Mouse (Mus musculus): ENCODE results near the gene Zfp146. TPM values are rescaled to one million over a fixed set of nuclear protein-coding genes. Genes with fewer than 3 reads are reported as not detected.
A peak's percentile ranks its signal among the peaks of the same experiment; 100 is the strongest.

The Zfp146 gene
- polyA plus RNA-seq, 1 experiment: 15.8 TPM

DNA sequence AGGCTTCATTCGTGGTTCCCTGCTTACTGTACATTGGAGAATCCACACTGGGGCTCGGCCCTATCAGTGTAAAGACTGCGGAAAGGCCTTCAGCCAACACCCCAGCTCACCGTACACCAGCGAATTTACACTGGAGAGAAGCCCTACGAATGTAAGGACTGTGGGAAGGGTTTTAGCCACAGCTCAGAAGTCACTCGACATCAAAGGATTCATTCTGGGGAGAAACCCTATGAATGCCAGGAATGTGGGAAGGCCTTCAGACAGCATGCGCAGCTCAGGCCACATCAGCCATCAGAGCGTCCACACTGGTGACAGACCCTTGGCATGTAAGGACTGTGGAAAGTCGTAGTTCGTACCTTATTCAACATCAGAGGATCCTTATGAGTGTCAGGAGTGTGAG lies 8.7 kb upstream of the Zfp146 start:
- TF ChIP-seq FOSL1 (IDR thresholded peaks at IDR 0.05; ENCODE audit: insufficient read depth, low read length, poor library complexity, severe bottlenecking) (no peak), MYOG (IDR thresholded peaks at IDR 0.05; ENCODE audit: control insufficient read depth, extremely low read depth, insufficient read length) (no peak), MAX (IDR thresholded peaks at IDR 0.05) (no peak)
- Histone ChIP-seq H3ac (ENCODE audit: control insufficient read depth, insufficient read length, low read depth) (no peak overlapping the region), H3K27me3 (ENCODE audit: control insufficient read depth, insufficient read depth, insufficient read length) (no peaks in the 10 kb centered on the region), H3K36me3 (ENCODE audit: control insufficient read depth, insufficient read depth) (peaks cover 7% of the 10 kb centered on the region), H3K79me2 (ENCODE audit: control insufficient read depth, insufficient read depth) (no peaks in the 10 kb centered on the region), H3K79me3 (ENCODE audit: low read depth) (no peaks in the 10 kb centered on the region), H3K4me3 (ENCODE audit: insufficient read depth, poor library complexity, severe bottlenecking) (no peak overlapping the region)

DNA sequence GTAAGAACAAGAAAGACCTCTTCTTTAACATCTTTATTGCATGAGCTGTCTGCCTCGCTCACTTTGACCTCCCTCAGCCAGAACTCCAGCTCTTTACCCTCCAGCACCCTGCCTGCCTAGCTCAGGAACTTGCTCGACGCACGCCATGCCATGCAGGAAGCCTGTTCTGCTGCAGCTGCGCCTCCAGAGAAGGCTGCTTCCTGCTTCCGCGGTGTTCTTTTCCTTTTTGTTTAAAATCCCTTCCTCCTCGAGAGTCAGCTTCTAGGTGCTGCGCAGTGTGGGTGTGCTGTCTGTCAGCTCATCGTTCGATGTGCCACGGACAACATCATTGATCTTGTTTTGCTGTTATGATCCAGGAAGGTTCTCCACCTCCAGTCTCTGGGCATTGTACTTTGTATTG lies 6.9 kb upstream of the Zfp146 start:
- Histone ChIP-seq H3K79me2 (ENCODE audit: control insufficient read depth, insufficient read depth) (no peaks in the 10 kb centered on the region), H3K4me3 (ENCODE audit: insufficient read depth, poor library complexity, severe bottlenecking) (no peak overlapping the region)
- TF ChIP-seq USF1 (IDR thresholded peaks at IDR 0.05; ENCODE audit: low read depth) (no peak), CTCF (IDR thresholded peaks at IDR 0.05; ENCODE audit: control insufficient read depth, insufficient read depth, insufficient read length) (no peak), MYOG (IDR thresholded peaks at IDR 0.05; ENCODE audit: control insufficient read depth, extremely low read depth, insufficient read length) (no peak)

DNA sequence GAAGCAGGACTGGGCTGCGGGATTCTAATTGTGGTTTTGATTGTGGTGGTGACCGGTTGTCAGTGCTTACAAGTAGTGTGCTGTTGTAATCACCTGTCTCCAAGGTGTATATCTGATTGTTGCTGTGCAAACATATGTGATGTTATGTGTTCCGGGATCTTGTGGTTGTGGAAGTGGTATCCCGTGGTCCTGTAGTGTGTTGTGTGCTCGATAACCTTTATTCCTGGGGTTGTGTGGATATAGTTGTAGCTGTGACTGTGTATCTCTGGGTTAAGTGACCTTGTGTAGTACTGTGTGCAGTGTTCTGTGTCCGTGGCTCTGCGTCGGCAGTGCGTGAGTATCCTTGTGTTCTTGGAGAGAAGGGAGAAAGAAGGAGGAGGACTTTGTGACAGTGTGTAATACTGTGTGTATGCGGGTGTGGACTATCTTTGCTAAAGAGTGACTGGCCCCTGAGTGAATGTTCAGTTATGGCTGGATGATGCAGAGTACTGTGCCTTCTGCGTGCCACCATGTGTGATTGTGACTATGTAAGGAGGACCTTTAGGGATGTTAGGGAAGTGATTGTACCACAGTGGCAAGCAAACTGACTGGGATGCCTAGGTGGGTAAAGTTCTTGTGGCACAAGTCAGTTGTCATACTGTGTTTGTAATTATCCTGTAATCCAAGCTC lies 867 bp upstream of the Zfp146 start:
- H3ac ChIP-seq (ENCODE audit: control insufficient read depth, insufficient read length, low read depth): peak overlapping the region; percentile 49
- H3K27me3 ChIP-seq (ENCODE audit: control insufficient read depth, insufficient read depth, insufficient read length): no peaks in the 10 kb centered on the region
- H3K4me3 ChIP-seq (ENCODE audit: insufficient read depth, poor library complexity, severe bottlenecking): peak overlapping the region; percentile 81

More for the DNA sequence above, 6.9 kb upstream of the Zfp146 start:
- H3K79me3 ChIP-seq (ENCODE audit: low read depth): no peaks in the 10 kb centered on the region
- H3K27me3 ChIP-seq (ENCODE audit: control insufficient read depth, insufficient read depth, insufficient read length): no peaks in the 10 kb centered on the region
- peaks cover 7% of the 10 kb centered on the region for H3K36me3 ChIP-seq (ENCODE audit: control insufficient read depth, insufficient read depth)
- H3ac ChIP-seq (ENCODE audit: control insufficient read depth, insufficient read length, low read depth): no peak overlapping the region

DNA sequence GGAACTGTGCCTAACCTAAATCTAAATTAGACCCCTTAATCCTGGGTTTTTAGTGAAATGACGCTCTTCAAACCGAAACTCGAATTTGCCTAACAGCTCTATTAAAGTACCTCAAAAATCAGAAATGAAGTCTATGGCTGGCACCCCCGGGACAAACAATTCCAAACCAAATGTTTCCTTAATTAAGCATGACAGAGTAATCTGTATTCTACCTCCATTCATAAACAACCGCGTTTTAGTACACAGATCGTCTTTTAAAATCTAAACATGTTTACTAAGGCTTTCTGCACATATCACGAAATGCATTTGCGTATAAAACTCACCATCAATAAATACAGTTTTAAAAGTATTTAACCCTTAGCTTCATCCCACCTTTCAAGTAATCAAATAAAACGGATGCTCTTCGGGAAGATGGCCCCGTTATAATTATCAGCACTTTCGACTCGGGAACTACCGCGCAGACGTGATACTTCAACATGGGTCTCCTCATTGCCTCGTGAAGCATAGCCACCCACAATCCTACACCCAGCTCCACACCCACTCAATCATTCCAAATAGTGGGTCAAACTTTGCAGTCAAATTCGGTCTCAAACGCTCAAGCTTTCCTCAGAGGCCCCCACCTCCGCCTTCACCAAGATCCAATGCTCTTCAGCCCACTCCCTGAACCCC lies 502 bp downstream of the Zfp146 start:
- Histone ChIP-seq H3K36me3 (ENCODE audit: control insufficient read depth, insufficient read depth) (peaks cover 32% of the 10 kb centered on the region), H3K79me2 (ENCODE audit: control insufficient read depth, insufficient read depth) (peaks cover 56% of the 10 kb centered on the region), H3ac (ENCODE audit: control insufficient read depth, insufficient read length, low read depth) (peak overlapping the region; percentile 79), H3K4me3 (ENCODE audit: insufficient read depth, poor library complexity, severe bottlenecking) (peak overlapping the region; percentile 81), H3K27me3 (ENCODE audit: control insufficient read depth, insufficient read depth, insufficient read length) (no peaks in the 10 kb centered on the region), H3K79me3 (ENCODE audit: low read depth) (peaks cover 54% of the 10 kb centered on the region)
- TF ChIP-seq FOSL1 (IDR thresholded peaks at IDR 0.05; ENCODE audit: insufficient read depth, low read length, poor library complexity, severe bottlenecking) (no peak), CTCF (IDR thresholded peaks at IDR 0.05; ENCODE audit: control insufficient read depth, insufficient read depth, insufficient read length) (no peak), CEBPB (IDR thresholded peaks at IDR 0.05; ENCODE audit: low read depth) (no peak), MYOD1 (IDR thresholded peaks at IDR 0.05; ENCODE audit: control insufficient read depth, insufficient read length, low read depth) (no peak), MYOG (IDR thresholded peaks at IDR 0.05; ENCODE audit: control insufficient read depth, extremely low read depth, insufficient read length) (no peak), MAX (IDR thresholded peaks at IDR 0.05) (no peak)

More for the DNA sequence above, 867 bp upstream of the Zfp146 start:
- Histone ChIP-seq H3K36me3 (ENCODE audit: control insufficient read depth, insufficient read depth) (peaks cover 23% of the 10 kb centered on the region), H3K79me3 (ENCODE audit: low read depth) (peaks cover 41% of the 10 kb centered on the region), H3K79me2 (ENCODE audit: control insufficient read depth, insufficient read depth) (peaks cover 42% of the 10 kb centered on the region)
- TF ChIP-seq FOSL1 (IDR thresholded peaks at IDR 0.05; ENCODE audit: insufficient read depth, low read length, poor library complexity, severe bottlenecking) (no peak), MAX (IDR thresholded peaks at IDR 0.05) (no peak), MYOD1 (IDR thresholded peaks at IDR 0.05; ENCODE audit: control insufficient read depth, insufficient read length, low read depth) (no peak), USF1 (IDR thresholded peaks at IDR 0.05; ENCODE audit: low read depth) (no peak), CTCF (IDR thresholded peaks at IDR 0.05; ENCODE audit: control insufficient read depth, insufficient read depth, insufficient read length) (no peak), MYOG (IDR thresholded peaks at IDR 0.05; ENCODE audit: control insufficient read depth, extremely low read depth, insufficient read length) (no peak), CEBPB (IDR thresholded peaks at IDR 0.05; ENCODE audit: low read depth) (no peak)

DNA sequence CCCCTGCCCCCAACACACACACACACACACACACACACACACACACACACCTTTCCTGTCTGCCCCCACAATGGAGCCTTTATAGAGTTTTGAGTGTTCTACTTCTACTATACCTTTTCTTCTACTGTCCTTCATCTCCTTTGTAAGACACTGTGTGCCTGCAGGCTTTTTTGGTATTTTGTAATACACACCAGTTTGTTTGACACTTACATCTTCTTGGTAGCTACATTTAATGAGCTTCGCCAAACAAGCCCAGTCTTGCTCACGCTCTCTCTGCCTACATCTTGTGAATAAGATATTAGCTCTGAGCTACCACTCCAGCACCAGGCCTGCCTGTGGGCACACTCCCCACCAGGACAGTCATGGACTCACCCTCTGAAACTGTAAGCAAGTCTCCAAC lies 4.8 kb downstream of the Zfp146 start:
- peaks cover 92% of the 10 kb centered on the region for H3K79me3 ChIP-seq (ENCODE audit: low read depth)
- H3K4me3 ChIP-seq (ENCODE audit: insufficient read depth, poor library complexity, severe bottlenecking): no peak overlapping the region
- no peaks in the 10 kb centered on the region for H3K27me3 ChIP-seq (ENCODE audit: control insufficient read depth, insufficient read depth, insufficient read length)
- no peak overlapping the region for H3ac ChIP-seq (ENCODE audit: control insufficient read depth, insufficient read length, low read depth)
- peaks cover 93% of the 10 kb centered on the region for H3K79me2 ChIP-seq (ENCODE audit: control insufficient read depth, insufficient read depth)
- peaks cover 75% of the 10 kb centered on the region for H3K36me3 ChIP-seq (ENCODE audit: control insufficient read depth, insufficient read depth)
- TF ChIP-seq CEBPB (IDR thresholded peaks at IDR 0.05; ENCODE audit: low read depth): no peak
- no peak for TF ChIP-seq FOSL1 (IDR thresholded peaks at IDR 0.05; ENCODE audit: insufficient read depth, low read length, poor library complexity, severe bottlenecking)
- no peak for TF ChIP-seq MYOD1 (IDR thresholded peaks at IDR 0.05; ENCODE audit: control insufficient read depth, insufficient read length, low read depth)
- TF ChIP-seq MYOG (IDR thresholded peaks at IDR 0.05; ENCODE audit: control insufficient read depth, extremely low read depth, insufficient read length): no peak
- TF ChIP-seq CTCF (IDR thresholded peaks at IDR 0.05; ENCODE audit: control insufficient read depth, insufficient read depth, insufficient read length): no peak
- TF ChIP-seq MAX (IDR thresholded peaks at IDR 0.05): no peak
- TF ChIP-seq USF1 (IDR thresholded peaks at IDR 0.05; ENCODE audit: low read depth): no peak

DNA sequence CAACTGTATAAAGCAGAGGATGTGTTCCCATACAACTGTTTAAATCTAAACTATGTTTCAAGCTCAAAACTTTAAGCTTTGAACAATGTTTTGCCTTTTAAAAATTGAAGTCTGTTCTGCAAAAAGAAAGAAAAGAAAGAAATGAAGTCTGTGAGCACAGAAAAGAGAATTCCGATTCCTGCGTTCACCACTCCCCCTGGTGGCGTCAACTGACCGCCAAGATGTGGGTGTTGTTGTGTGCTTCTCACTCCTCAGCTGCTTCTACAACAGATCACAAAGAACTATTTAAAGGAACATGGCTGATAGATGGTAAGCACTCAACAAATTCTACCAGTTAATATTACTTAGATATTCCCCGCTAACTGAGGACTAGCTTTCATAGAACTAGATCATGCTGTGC lies 6.4 kb downstream of the Zfp146 start:
- Histone ChIP-seq H3K79me3 (ENCODE audit: low read depth) (peaks cover 90% of the 10 kb centered on the region), H3ac (ENCODE audit: control insufficient read depth, insufficient read length, low read depth) (no peak overlapping the region), H3K36me3 (ENCODE audit: control insufficient read depth, insufficient read depth) (peaks cover 91% of the 10 kb centered on the region), H3K4me3 (ENCODE audit: insufficient read depth, poor library complexity, severe bottlenecking) (no peak overlapping the region), H3K27me3 (ENCODE audit: control insufficient read depth, insufficient read depth, insufficient read length) (no peaks in the 10 kb centered on the region), H3K79me2 (ENCODE audit: control insufficient read depth, insufficient read depth) (peaks cover 90% of the 10 kb centered on the region)
- no peak for TF ChIP-seq MYOD1 (IDR thresholded peaks at IDR 0.05; ENCODE audit: control insufficient read depth, insufficient read length, low read depth)
- no peak for TF ChIP-seq FOSL1 (IDR thresholded peaks at IDR 0.05; ENCODE audit: insufficient read depth, low read length, poor library complexity, severe bottlenecking)
- TF ChIP-seq CEBPB (IDR thresholded peaks at IDR 0.05; ENCODE audit: low read depth): no peak
- TF ChIP-seq USF1 (IDR thresholded peaks at IDR 0.05; ENCODE audit: low read depth): no peak
- TF ChIP-seq CTCF (IDR thresholded peaks at IDR 0.05; ENCODE audit: control insufficient read depth, insufficient read depth, insufficient read length): no peak
- no peak for TF ChIP-seq MAX (IDR thresholded peaks at IDR 0.05)
- no peak for TF ChIP-seq MYOG (IDR thresholded peaks at IDR 0.05; ENCODE audit: control insufficient read depth, extremely low read depth, insufficient read length)
